Mouse (Mus musculus): Measurements from ENCODE around the gene Tbx6.
A peak's percentile ranks its signal among the peaks of the same experiment; 100 is the strongest.

Tbx6 gene

DNA sequence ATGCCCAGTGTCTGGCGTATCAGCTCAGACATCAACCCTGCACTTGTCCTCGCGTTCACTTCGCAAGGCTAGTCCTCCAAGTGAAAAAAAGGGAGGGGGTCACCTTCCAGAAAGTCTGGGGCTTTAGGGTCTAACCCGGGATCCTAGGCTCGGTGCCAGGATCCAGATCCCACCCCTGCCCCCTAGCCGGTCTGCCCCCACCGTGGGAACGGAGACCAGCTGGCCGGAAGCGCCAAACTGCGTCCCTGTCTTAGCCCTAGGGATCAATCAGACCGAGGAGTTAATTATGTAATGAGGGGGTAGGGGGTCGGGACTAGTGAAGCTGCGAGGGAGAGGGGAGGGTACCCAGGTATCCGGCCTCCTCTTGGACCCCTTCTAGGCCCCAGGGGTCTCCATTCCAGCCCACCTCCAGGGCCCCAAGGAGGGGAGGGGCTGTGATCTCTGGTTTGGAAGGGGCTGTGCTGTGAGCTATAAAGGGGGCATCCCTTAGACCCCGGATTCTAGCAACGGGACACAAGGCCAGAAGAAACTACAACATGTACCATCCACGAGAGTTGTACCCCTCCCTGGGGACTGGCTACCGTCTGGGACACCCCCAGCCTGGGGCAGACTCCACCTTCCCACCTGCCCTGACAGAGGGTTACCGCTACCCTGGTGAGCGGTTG lies at the start of gene Tbx6:
Gene Tbx6, plus strand, starts transcription at position 513 of the 665 bp plus-strand sequence.
- DNase-seq (ENCODE audit: low read depth) = no peak

DNA sequence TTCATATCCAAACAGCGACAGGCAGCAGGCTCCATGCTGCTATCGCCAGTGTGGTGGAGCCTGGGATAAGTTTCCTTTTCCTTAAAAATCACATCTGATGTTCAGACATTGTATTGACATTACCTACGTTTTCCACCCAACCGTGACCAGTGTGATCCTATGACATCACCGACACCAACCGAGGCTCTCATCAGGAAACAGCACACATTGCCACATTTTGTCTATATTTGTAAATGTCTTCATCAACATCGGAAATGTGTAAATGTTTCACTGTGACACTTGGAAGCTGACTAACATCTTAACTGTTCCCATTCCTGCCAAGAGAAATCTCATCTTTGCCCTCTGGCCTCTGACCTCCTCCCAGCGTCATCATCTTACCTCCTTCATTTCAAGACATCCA lies 45.2 kb upstream of the Tbx6 start:
- peak; percentile 45 for DNase-seq (ENCODE audit: low read depth)

- DNase-seq (ENCODE audit: low read depth) = no peak
Measured at GRCm38 (mm10) chr7:126739551-126739950, 41.7 kb upstream of the Tbx6 start.

GRCm38 (mm10) chr7:126740132-126740735 lies 41.0 kb upstream of the Tbx6 start:
- no peak for DNase-seq (ENCODE audit: low read depth)

DNA sequence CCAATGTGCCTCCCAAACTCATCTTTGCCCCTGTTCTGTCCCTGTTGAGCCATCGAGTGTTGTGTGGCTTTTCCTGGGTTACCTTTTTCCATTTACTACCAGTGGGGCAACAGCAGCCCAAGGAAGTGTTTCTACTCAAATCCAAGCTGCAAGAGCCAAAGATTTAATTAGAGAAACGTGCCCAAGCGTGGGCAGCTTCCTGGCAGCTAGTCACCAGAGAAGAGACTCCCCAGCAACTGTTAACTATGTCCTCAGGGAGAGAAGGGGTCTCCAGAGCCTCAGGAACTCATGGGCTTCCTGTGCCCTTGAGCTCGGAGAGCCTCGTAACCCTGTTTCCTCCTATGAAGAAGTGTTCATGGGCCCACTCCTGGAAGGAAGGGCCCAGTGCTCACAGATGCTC lies 40.3 kb upstream of the Tbx6 start:
- DNase-seq (ENCODE audit: low read depth) = no peak

DNA sequence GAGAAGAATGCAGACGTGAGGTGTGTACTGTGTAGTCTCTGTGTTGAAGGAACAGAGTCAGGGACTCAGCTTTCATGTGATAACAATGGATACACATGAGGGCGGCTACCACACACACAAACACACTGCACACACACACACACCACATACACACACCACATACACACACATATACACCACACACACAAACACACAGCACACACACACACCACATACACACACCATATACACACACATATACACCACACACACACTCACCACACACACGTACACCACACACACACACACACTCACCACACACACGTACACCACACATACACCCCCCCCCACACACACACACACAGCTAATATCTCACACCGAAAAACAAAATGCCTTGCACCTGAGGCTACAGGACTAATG lies 39.8 kb upstream of the Tbx6 start:
- DNase-seq (ENCODE audit: low read depth) = no peak

DNA sequence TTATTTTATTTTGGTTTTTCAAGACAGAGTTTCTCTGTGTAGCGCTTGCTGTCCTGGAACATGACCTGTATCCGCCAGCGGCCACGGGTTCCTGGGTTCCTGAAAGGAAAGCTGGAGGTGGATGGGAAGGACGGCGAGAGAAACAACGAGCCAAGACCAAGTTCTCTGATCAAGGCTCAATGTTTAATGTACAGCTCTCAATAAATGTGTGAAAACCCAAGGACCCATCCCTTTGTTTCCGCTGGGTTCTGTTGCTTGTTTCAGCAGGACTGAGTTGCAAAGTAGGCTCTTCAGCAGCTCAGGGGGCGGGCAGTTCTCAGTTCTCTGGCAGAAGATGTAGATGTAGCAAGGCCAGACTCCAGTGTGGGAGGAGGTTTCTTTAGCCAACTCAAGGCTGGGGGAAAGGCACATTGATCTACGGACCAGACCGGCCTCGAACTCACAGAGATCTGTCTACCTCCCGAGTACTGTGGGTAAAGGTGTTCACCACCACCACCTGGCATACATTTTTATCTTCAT lies 39.3 kb upstream of the Tbx6 start:
- no peak for DNase-seq (ENCODE audit: low read depth)

DNA sequence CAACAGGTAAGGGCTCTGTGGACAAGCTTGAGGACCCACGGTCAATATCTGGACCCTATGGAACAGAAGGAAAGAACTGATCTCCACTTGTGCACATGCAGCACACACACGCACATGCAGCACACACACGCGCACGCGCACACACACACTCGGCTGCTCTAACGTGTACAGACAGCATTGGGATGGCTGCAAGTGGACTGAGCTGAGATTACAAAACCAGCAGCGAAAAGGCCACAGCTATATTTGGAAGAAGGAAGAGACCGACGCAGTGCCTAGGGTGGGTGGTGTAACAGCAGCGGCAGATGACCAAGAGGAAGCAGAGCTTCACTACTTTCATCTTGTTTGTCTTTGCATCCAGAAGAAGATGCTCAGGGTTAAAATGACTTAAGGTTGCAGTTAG lies 35.2 kb upstream of the Tbx6 start:
- DNase-seq (ENCODE audit: low read depth) = peak; percentile 78

DNA sequence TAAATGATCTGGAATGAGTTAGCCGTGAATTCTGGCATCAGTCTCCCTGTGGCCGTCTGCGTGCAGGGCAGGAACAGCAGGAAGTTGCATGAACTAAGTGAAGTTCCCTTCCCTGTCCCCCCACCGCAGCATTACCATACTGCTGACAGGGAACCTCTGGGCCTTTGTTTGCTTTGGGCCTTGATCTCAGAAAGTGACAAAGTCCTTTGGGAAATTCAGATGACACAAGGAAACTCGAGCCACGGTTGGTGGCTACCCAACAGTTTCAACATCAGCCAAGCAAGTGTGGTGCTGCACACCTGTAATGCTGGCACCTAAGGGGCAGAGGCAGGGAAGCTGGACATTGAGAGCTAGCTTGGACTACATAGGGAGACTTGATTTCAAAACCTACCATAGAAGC lies 34.5 kb upstream of the Tbx6 start:
- peak; percentile 62 for DNase-seq (ENCODE audit: low read depth)

- no peak for DNase-seq (ENCODE audit: low read depth)
Measured at GRCm38 (mm10) chr7:126748824-126749223, 32.5 kb upstream of the Tbx6 start.

DNA sequence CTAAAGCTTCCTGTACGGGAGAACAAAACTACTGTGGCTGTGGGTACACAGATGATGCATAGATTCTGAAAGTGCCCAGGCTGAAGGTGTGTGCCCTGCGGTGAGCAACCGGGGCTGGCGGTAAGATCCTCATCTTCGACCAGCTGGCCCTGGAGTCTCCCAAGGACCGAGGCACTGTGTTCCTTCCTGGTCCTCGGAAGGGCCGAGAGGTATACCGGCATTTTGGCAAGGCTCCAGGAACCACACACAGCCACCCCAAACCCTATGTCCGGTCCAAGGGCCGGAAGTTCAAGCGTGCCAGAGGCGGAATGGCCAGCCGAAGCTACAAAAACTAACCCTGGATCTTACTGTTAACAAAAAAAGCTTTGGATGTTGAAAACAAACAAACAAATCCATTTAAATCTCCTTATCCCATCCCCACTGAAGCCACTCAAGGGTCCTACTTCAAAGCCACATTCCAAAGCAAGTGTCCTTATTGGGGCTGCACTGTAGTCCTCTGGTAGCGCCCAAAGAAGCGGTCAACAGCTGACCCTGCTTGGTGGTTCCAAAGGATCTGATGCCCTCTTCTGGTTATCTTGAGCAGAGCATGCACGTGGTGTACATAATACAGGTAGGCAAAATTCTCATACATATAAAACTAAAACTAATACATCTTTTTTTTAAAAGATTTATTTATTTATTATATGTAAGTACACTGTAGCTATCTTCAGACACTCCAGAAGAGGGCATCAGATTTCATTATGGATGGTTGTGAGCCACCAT lies 31.5 kb upstream of the Tbx6 start:
- peak; percentile 71 for DNase-seq (ENCODE audit: low read depth)

DNA sequence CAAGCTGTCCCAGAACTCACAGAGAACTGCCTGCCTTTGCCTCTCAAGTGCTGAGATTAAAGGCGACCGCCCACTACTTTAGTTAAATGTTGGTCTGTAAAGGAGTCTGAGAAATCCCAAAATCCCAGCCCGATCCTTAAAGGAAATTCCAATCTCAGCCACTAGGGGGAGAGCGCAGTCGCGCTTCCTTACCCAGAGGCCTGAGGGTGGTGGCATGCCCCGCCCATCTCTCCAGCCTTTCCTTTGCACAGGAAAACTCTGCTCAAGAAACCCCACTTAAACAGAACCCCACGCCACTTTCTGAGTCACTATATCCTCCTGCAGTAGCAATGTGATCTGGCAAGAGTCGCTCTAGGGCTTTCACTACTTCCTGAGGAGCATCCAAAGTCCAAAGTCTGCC lies 26.4 kb upstream of the Tbx6 start:
- DNase-seq (ENCODE audit: low read depth) = peak; percentile 79

- no peak for DNase-seq (ENCODE audit: low read depth)
Measured at GRCm38 (mm10) chr7:126758539-126758938, 22.7 kb upstream of the Tbx6 start.

GRCm38 (mm10) chr7:126759050-126759671 lies 22.1 kb upstream of the Tbx6 start, which contains the start of gene Mapk3:
Gene Mapk3, plus strand, starts transcription at chr7:126759601.
- peak; percentile 92 for DNase-seq (ENCODE audit: low read depth)

DNA sequence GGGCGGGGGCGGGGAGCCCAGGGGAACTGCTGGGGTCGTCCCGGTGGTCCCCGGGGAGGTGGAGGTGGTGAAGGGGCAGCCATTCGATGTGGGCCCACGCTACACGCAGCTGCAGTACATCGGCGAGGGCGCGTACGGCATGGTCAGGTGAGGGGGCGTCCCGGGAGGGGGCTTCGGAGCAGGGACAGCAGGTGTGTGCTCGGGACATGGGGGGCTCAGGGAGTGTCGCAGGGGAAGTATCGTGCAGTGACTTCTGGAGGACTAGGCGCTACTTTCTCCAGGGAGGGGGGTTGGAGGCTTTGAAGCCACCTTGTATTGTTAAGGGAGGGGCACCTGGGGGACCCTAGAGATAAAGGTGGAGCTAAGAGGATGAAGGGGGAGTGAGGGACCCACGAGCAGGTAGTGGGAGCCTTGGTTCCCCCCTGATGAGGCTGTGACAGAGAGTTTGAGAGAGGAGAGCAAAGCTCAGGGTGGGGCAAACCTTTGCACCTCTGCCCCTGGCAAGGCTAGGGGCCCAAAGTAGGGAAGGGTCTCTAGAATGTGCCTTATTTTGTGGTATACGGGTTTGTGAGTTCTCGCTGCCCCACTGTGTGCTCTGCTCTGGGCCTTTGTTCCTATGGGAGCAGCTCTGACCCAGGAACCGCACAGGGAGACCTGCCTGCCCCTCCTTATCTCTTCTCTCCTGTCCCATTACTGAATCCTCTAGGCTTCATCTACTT lies 21.5 kb upstream of the Tbx6 start:
- no peak for DNase-seq (ENCODE audit: low read depth)

DNA sequence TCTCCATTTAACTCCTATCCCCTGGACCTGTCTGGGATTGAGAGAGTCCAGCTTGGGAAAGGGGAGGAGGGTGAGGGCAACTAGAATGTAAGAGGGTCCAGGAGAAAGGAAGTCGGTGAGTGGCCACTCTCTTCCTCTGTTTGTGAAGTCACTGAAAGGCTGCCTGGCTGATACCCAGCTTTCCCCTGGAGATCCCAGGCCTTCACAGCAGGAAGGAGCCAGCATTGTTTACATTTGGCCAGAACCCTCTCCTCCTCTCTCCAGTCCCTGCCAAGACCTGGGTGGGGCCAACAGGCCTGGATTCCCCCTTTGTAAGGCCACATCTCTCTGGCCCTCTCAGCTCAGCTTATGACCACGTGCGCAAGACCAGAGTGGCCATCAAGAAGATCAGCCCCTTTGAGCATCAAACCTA lies 20.9 kb upstream of the Tbx6 start:
- DNase-seq (ENCODE audit: low read depth) = peak; percentile 46

GRCm38 (mm10) chr7:126760956-126761355 lies 20.3 kb upstream of the Tbx6 start:
- peak; percentile 43 for DNase-seq (ENCODE audit: low read depth)

DNA sequence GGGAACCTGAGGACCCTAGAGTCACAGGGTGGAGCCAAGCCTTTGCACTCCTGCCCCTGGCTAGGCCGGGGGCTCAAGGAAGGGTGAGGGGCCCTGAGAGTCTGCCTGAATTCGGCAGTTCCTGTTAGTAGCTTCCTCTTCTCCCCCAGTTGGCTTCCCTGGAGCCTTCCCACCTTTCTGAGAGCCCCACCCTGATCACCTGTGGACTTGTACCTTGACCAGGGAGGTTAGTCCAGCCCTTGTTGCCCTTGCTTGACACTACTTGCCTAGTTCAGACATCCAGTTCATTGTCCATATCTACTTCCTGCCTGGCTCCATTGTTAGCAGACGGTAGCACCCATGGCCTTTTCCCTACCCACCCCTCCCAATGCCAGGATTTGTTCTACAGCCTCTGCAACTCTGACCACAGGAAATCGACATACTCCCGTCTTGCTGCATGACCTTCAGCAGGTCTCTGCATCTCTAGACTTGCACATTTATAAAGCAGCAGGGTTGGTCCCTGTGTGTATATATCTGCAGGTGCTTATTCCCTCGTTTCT lies 19.7 kb upstream of the Tbx6 start:
- DNase-seq (ENCODE audit: low read depth) = peak; percentile 36

DNA sequence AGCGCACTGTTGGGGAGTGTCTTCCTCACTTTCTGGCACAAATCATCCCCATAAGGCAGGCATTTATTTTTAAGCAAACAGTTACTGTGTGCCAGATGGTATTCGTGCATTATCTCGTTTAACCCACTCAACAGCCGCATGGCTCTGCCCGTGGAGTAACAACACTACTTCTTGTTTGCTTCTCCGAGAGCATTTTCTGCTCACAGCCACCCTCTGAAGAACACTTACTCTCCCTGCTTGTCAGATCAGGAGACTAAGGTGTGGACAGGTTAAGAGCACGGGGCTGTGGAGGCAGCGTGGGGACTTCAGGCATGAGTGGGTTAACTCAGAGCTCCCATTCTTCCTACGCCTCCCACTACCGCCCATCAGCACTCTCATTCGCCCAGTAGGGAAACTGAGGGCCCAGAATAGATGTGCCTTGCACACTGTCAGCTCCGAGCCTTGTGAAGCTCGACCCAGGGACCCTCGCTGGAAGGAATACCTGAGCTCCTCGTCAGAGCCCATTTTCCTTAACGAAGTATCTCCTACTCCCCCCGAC lies 18.7 kb upstream of the Tbx6 start:
- no peak for DNase-seq (ENCODE audit: low read depth)

GRCm38 (mm10) chr7:126765540-126765939 lies 15.7 kb upstream of the Tbx6 start:
- no peak for DNase-seq (ENCODE audit: low read depth)

DNA sequence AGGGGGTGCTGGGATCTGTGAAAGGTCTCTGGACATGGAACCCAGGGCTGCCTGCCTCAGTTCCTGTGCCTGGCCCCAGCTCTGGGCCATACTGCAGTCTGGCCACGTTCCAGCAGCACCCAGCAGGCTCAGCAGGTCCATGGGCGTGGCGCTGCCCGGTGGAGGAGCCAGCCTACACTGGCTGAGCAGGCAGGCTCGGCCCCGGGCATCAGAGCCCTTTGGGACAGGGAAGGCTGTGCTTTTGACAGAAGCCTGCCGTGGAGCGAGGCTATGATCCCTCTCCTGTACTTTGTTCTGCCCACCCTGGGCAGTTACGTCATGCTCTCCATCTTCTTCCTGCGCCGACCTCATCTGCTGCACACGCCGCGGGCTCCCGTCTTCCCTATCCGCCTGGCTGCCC lies 15.1 kb upstream of the Tbx6 start, which contains the start of gene Gdpd3:
Gene Gdpd3, plus strand, starts transcription at position 134 of the 400 bp plus-strand sequence.
- DNase-seq (ENCODE audit: low read depth) = no peak

Data from 416B (cell line).